Mouse (Mus musculus): ENCODE measurements around the gene Tbl1x. TPM values are rescaled to one million over a fixed set of nuclear protein-coding genes. Genes with fewer than 3 reads are reported as not detected.

The Tbl1x gene
- polyA plus RNA-seq, 1 experiment from 2014 or later: 69.9 TPM

- H3K27me3 ChIP-seq (ENCODE audit: low read depth, poor library complexity, severe bottlenecking): no peaks in the 10 kb centered on the region
- no peak for DNase-seq (ENCODE audit: low spot score)
- no peak overlapping the region for H3K4me3 ChIP-seq
- no peaks in the 10 kb centered on the region for H3K4me1 ChIP-seq
- H3K36me3 ChIP-seq: no peaks in the 10 kb centered on the region
- H3K9me3 ChIP-seq (replicated peaks): no peaks in the 10 kb centered on the region
- H3K27ac ChIP-seq (replicated peaks): no peak overlapping the region
Measured at GRCm38 (mm10) chrX:77550388-77550787, 39.6 kb downstream of the Tbl1x start.

GRCm38 (mm10) chrX:77551306-77551705, 40.5 kb downstream of the Tbl1x start:
- no peaks in the 10 kb centered on the region for H3K4me1 ChIP-seq
- no peaks in the 10 kb centered on the region for H3K36me3 ChIP-seq
- H3K27ac ChIP-seq (replicated peaks): no peak overlapping the region
- H3K27me3 ChIP-seq (ENCODE audit: low read depth, poor library complexity, severe bottlenecking): no peaks in the 10 kb centered on the region
- DNase-seq (ENCODE audit: low spot score): no peak
- H3K9me3 ChIP-seq (replicated peaks): no peaks in the 10 kb centered on the region
- no peak overlapping the region for H3K4me3 ChIP-seq

- no peaks in the 10 kb centered on the region for H3K9me3 ChIP-seq (replicated peaks)
- no peaks in the 10 kb centered on the region for H3K4me1 ChIP-seq
- no peaks in the 10 kb centered on the region for H3K36me3 ChIP-seq
- H3K4me3 ChIP-seq: no peak overlapping the region
- H3K27me3 ChIP-seq (ENCODE audit: low read depth, poor library complexity, severe bottlenecking): no peaks in the 10 kb centered on the region
- H3K27ac ChIP-seq (replicated peaks): no peak overlapping the region
- DNase-seq (ENCODE audit: low spot score): no peak
- 96% methylated on average over 3 of the region's 3 CpGs for WGBS
Measured at GRCm38 (mm10) chrX:77552088-77552487, 41.3 kb downstream of the Tbl1x start.

GRCm38 (mm10) chrX:77555985-77556384, 45.2 kb downstream of the Tbl1x start:
- Histone ChIP-seq H3K4me1 (no peaks in the 10 kb centered on the region), H3K4me3 (no peak overlapping the region), H3K9me3 (replicated peaks) (peaks cover 18% of the 10 kb centered on the region), H3K27me3 (ENCODE audit: low read depth, poor library complexity, severe bottlenecking) (no peaks in the 10 kb centered on the region), H3K27ac (replicated peaks) (no peak overlapping the region), H3K36me3 (peaks cover 19% of the 10 kb centered on the region)
- WGBS: 88% methylated on average over 1 of the region's 1 CpGs
- DNase-seq (ENCODE audit: low spot score): no peak

- H3K36me3 ChIP-seq: peaks cover 24% of the 10 kb centered on the region
- peaks cover 23% of the 10 kb centered on the region for H3K9me3 ChIP-seq (replicated peaks)
- H3K27ac ChIP-seq (replicated peaks): no peak overlapping the region
- no peaks in the 10 kb centered on the region for H3K4me1 ChIP-seq
- no peaks in the 10 kb centered on the region for H3K27me3 ChIP-seq (ENCODE audit: low read depth, poor library complexity, severe bottlenecking)
- no peak for DNase-seq (ENCODE audit: low spot score)
- no peak overlapping the region for H3K4me3 ChIP-seq
Measured at GRCm38 (mm10) chrX:77559199-77559881, 48.5 kb downstream of the Tbl1x start.

- H3K9me3 ChIP-seq (replicated peaks): peaks cover 23% of the 10 kb centered on the region
- no peaks in the 10 kb centered on the region for H3K27me3 ChIP-seq (ENCODE audit: low read depth, poor library complexity, severe bottlenecking)
- no peak overlapping the region for H3K27ac ChIP-seq (replicated peaks)
- 98% methylated on average over 2 of the region's 2 CpGs for WGBS
- H3K4me1 ChIP-seq: peaks cover 3% of the 10 kb centered on the region; the same call in 1 of the 2 replicates
- peaks cover 24% of the 10 kb centered on the region for H3K36me3 ChIP-seq
- no peak overlapping the region for H3K4me3 ChIP-seq
- no peak for DNase-seq (ENCODE audit: low spot score)
Measured at GRCm38 (mm10) chrX:77563616-77564015, 52.8 kb downstream of the Tbl1x start.

- DNase-seq (ENCODE audit: low spot score): no peak
- H3K4me3 ChIP-seq: no peak overlapping the region
- H3K9me3 ChIP-seq (replicated peaks): no peaks in the 10 kb centered on the region
- H3K4me1 ChIP-seq: peaks cover 3% of the 10 kb centered on the region; the same call in 1 of the 2 replicates
- no peaks in the 10 kb centered on the region for H3K27me3 ChIP-seq (ENCODE audit: low read depth, poor library complexity, severe bottlenecking)
- H3K27ac ChIP-seq (replicated peaks): no peak overlapping the region
- WGBS: 78% methylated on average over 1 of the region's 1 CpGs
- H3K36me3 ChIP-seq: no peaks in the 10 kb centered on the region
Measured at GRCm38 (mm10) chrX:77566739-77567138, 55.9 kb downstream of the Tbl1x start.

- WGBS: 17% methylated on average over 2 of the region's 2 CpGs
Measured at GRCm38 (mm10) chrX:77568013-77568412, 57.2 kb downstream of the Tbl1x start.

GRCm38 (mm10) chrX:77573743-77574142, 62.9 kb downstream of the Tbl1x start:
- Histone ChIP-seq H3K36me3 (no peaks in the 10 kb centered on the region), H3K9me3 (replicated peaks) (no peaks in the 10 kb centered on the region), H3K27me3 (ENCODE audit: low read depth, poor library complexity, severe bottlenecking) (no peaks in the 10 kb centered on the region), H3K4me1 (no peaks in the 10 kb centered on the region), H3K27ac (replicated peaks) (no peak overlapping the region), H3K4me3 (no peak overlapping the region)
- 92% methylated on average over 1 of the region's 1 CpGs for WGBS
- no peak for DNase-seq (ENCODE audit: low spot score)

More at GRCm38 (mm10) chrX:77568013-77568412, 57.2 kb downstream of the Tbl1x start:
- no peak for DNase-seq (ENCODE audit: low spot score)
- Histone ChIP-seq H3K4me1 (peaks cover 3% of the 10 kb centered on the region; the same call in 1 of the 2 replicates), H3K9me3 (replicated peaks) (no peaks in the 10 kb centered on the region), H3K36me3 (no peaks in the 10 kb centered on the region), H3K27me3 (ENCODE audit: low read depth, poor library complexity, severe bottlenecking) (no peaks in the 10 kb centered on the region), H3K27ac (replicated peaks) (no peak overlapping the region), H3K4me3 (no peak overlapping the region)

GRCm38 (mm10) chrX:77577108-77577507, 66.3 kb downstream of the Tbl1x start:
- H3K36me3 ChIP-seq: no peaks in the 10 kb centered on the region
- no peaks in the 10 kb centered on the region for H3K4me1 ChIP-seq
- no peak for DNase-seq (ENCODE audit: low spot score)
- no peak overlapping the region for H3K27ac ChIP-seq (replicated peaks)
- no peaks in the 10 kb centered on the region for H3K9me3 ChIP-seq (replicated peaks)
- no peaks in the 10 kb centered on the region for H3K27me3 ChIP-seq (ENCODE audit: low read depth, poor library complexity, severe bottlenecking)
- 80% methylated on average over 3 of the region's 3 CpGs for WGBS
- H3K4me3 ChIP-seq: no peak overlapping the region

GRCm38 (mm10) chrX:77578172-77578571, 67.4 kb downstream of the Tbl1x start:
- no peaks in the 10 kb centered on the region for H3K9me3 ChIP-seq (replicated peaks)
- no peaks in the 10 kb centered on the region for H3K27me3 ChIP-seq (ENCODE audit: low read depth, poor library complexity, severe bottlenecking)
- no peaks in the 10 kb centered on the region for H3K36me3 ChIP-seq
- H3K4me1 ChIP-seq: no peaks in the 10 kb centered on the region
- no peak overlapping the region for H3K4me3 ChIP-seq
- 50% methylated on average over 1 of the region's 1 CpGs for WGBS
- DNase-seq (ENCODE audit: low spot score): no peak
- H3K27ac ChIP-seq (replicated peaks): no peak overlapping the region

GRCm38 (mm10) chrX:77579964-77580363, 69.2 kb downstream of the Tbl1x start:
- WGBS: 89% methylated on average over 4 of the region's 4 CpGs
- Histone ChIP-seq H3K9me3 (replicated peaks) (no peaks in the 10 kb centered on the region), H3K27ac (replicated peaks) (no peak overlapping the region), H3K27me3 (ENCODE audit: low read depth, poor library complexity, severe bottlenecking) (no peaks in the 10 kb centered on the region), H3K4me1 (no peaks in the 10 kb centered on the region), H3K36me3 (no peaks in the 10 kb centered on the region), H3K4me3 (no peak overlapping the region)
- DNase-seq (ENCODE audit: low spot score): no peak

- H3K4me1 ChIP-seq: no peaks in the 10 kb centered on the region
- H3K4me3 ChIP-seq: no peak overlapping the region
- no peak for DNase-seq (ENCODE audit: low spot score)
- H3K27me3 ChIP-seq (ENCODE audit: low read depth, poor library complexity, severe bottlenecking): no peaks in the 10 kb centered on the region
- H3K36me3 ChIP-seq: no peaks in the 10 kb centered on the region
- H3K27ac ChIP-seq (replicated peaks): no peak overlapping the region
- no peaks in the 10 kb centered on the region for H3K9me3 ChIP-seq (replicated peaks)
- 92% methylated on average over 2 of the region's 2 CpGs for WGBS
Measured at GRCm38 (mm10) chrX:77585974-77586373, 75.2 kb downstream of the Tbl1x start.
